Mouse (Mus musculus): ENCODE results near the gene Ccm2l. TPM values are rescaled to one million over a fixed set of nuclear protein-coding genes. Genes with fewer than 3 reads are reported as not detected.

The Ccm2l gene
- polyA plus RNA-seq, 1 experiment from 2014 or later, result 6.0 TPM

DNA sequence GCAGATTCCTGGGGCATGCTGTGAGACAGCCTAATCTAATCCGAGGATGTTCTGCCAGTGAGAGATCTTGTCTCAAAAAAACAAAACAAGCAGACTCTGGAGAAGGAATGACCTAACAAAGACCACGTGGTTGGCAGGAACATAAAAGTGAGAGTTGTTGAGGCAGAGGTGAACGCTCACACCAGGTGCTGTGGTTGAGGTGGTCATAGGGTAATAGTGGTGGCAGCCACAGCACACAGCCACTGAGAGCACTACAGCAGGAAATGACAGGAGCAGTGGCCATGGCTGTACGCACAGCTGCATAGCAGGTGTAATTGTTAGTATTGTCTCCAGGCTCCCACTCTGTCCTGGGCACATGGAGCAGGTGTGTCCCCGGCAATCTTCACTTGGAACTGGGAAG, 60.1 kb downstream of the Ccm2l start:
- Histone ChIP-seq H3K27ac (ENCODE audit: low read depth) (no peak overlapping the region), H3K4me3 (ENCODE audit: low read depth, low read length) (no peak overlapping the region), H3K27me3 (ENCODE audit: insufficient read depth, low read length) (no peaks in the 10 kb centered on the region), H3K9ac (no peak overlapping the region), H3K36me3 (ENCODE audit: insufficient read depth) (no peaks in the 10 kb centered on the region), H3K4me2 (no peak overlapping the region), H3K9me3 (ENCODE audit: low read depth, low read length) (no peaks in the 10 kb centered on the region), H3K4me1 (ENCODE audit: insufficient read depth) (no peaks in the 10 kb centered on the region)
- ATAC-seq (ENCODE audit: insufficient read depth) (no peak), DNase-seq (no peak)
- no peak for TF ChIP-seq CTCF (IDR thresholded peaks at IDR 0.05; ENCODE audit: low read depth)
- WGBS, result 41% methylated on average over 5 of the region's 5 CpGs

DNA sequence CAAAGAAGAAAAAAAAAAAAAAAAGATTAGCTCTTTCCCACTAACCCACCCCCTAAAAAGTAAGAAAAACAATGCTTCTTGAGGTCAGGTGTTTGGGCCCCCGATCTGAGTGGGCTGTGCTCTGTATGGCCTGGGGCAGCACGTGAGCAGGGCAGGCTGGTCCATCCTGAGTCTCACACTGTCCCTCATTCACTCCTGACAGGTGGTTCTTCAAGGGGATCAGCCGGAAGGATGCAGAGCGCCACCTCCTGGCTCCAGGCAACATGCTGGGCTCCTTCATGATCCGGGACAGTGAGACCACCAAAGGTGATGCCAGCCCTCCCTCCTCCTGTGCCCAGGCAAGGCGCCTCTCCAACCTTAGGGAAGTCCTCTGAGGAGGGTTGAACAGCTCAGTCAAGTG, 65.3 kb downstream of the Ccm2l start:
- TF ChIP-seq CTCF (IDR thresholded peaks at IDR 0.05; ENCODE audit: low read depth), result peak; percentile 47
- Histone ChIP-seq H3K9ac (no peak overlapping the region), H3K27ac (ENCODE audit: low read depth) (no peak overlapping the region), H3K27me3 (ENCODE audit: insufficient read depth, low read length) (no peaks in the 10 kb centered on the region), H3K4me1 (ENCODE audit: insufficient read depth) (no peaks in the 10 kb centered on the region), H3K4me2 (no peak overlapping the region), H3K4me3 (ENCODE audit: low read depth, low read length) (no peak overlapping the region), H3K36me3 (ENCODE audit: insufficient read depth) (no peaks in the 10 kb centered on the region), H3K9me3 (ENCODE audit: low read depth, low read length) (no peaks in the 10 kb centered on the region)
- ATAC-seq (ENCODE audit: insufficient read depth) (no peak), DNase-seq (peak; percentile 24)
- WGBS, result 17% methylated on average over 6 of the region's 6 CpGs

Other genes with a start within 250 kb of the Ccm2l start
- gene Bcl2l1, start 234.2 kb upstream of the Ccm2l start, polyA plus RNA-seq (2014; fragmentation: Nextera tagmentation; extraction: Ambion mirVana), result 102 and 103 TPM in 2 replicates
- gene Tpx2, start 218.0 kb upstream of the Ccm2l start, polyA plus RNA-seq (2014; fragmentation: Nextera tagmentation; extraction: Ambion mirVana), result 126 and 128 TPM in 2 replicates
- gene Mylk2, start 154.6 kb upstream of the Ccm2l start, polyA plus RNA-seq (2014; fragmentation: Nextera tagmentation; extraction: Ambion mirVana), result not detected in 2 replicates
- gene Foxs1, start 132.7 kb upstream of the Ccm2l start, polyA plus RNA-seq (2014; fragmentation: Nextera tagmentation; extraction: Ambion mirVana), result 3.9 and 4.8 TPM in 2 replicates
- gene Dusp15, start 114.3 kb upstream of the Ccm2l start, polyA plus RNA-seq (2014; fragmentation: Nextera tagmentation; extraction: Ambion mirVana), result 0.14 TPM in 1 of 2 replicates, not detected in the other
- 0.20 and 0.59 TPM in 2 replicates for gene Ttll9, start 103.5 kb upstream of the Ccm2l start, polyA plus RNA-seq (2014; fragmentation: Nextera tagmentation; extraction: Ambion mirVana)
- 54.5 and 56.8 TPM in 2 replicates for gene Pdrg1, start 50.5 kb upstream of the Ccm2l start, polyA plus RNA-seq (2014; fragmentation: Nextera tagmentation; extraction: Ambion mirVana)
- not detected in 2 replicates for gene Xkr7, start 34.1 kb upstream of the Ccm2l start, polyA plus RNA-seq (2014; fragmentation: Nextera tagmentation; extraction: Ambion mirVana)
- gene Hck, start 42.5 kb downstream of the Ccm2l start, polyA plus RNA-seq (2014; fragmentation: Nextera tagmentation; extraction: Ambion mirVana), result 2.6 and 3.7 TPM in 2 replicates
- gene Tm9sf4, start 95.3 kb downstream of the Ccm2l start, polyA plus RNA-seq (2014; fragmentation: Nextera tagmentation; extraction: Ambion mirVana), result 90.2 and 90.9 TPM in 2 replicates
- 6.6 and 7.5 TPM in 2 replicates for gene Tspyl3, start 159.5 kb downstream of the Ccm2l start, polyA plus RNA-seq (2014; fragmentation: Nextera tagmentation; extraction: Ambion mirVana)
- 23.3 TPM in 2 replicates for gene Plagl2, start 175.5 kb downstream of the Ccm2l start, polyA plus RNA-seq (2014; fragmentation: Nextera tagmentation; extraction: Ambion mirVana)
- gene Pofut1, start 175.6 kb downstream of the Ccm2l start, polyA plus RNA-seq (2014; fragmentation: Nextera tagmentation; extraction: Ambion mirVana), result 8.5 and 8.7 TPM in 2 replicates
- gene Kif3b, start 225.5 kb downstream of the Ccm2l start, polyA plus RNA-seq (2014; fragmentation: Nextera tagmentation; extraction: Ambion mirVana), result 4.8 TPM in 2 replicates